Mouse (Mus musculus): ENCODE data around the gene Olfr559.

Gene Olfr559

DNA sequence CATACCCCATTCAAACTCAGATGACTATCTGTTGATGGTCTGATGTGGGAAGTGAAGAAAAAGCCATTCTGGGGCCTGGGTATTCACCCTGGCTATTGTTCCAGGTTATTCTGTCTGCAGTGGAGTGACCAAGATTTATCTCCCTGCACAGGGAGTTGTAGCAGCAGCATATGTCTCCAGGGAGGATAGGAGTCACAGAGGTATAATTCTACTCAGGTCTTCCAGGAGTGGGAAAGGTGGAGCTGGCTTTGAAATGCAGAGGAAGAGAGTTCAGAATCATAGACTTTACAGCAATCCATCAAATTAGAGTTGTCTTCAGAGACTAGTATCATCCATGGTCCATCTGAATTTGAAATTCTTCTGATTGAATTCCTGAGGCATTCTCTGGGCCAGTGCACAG is at the start of gene Olfr559:
Gene Olfr559 (minus strand): TSS at position 101 of the 400 bp plus-strand sequence.
- no peak for DNase-seq (ENCODE audit: low spot score)

GRCm38 (mm10) chr7:102770921-102771320 is 43.6 kb upstream of the Olfr559 start, which contains the start of gene Olfr561:
Gene Olfr561, plus strand, starts transcription at chr7:102771221.
- no peak for DNase-seq (ENCODE audit: low spot score)

DNA sequence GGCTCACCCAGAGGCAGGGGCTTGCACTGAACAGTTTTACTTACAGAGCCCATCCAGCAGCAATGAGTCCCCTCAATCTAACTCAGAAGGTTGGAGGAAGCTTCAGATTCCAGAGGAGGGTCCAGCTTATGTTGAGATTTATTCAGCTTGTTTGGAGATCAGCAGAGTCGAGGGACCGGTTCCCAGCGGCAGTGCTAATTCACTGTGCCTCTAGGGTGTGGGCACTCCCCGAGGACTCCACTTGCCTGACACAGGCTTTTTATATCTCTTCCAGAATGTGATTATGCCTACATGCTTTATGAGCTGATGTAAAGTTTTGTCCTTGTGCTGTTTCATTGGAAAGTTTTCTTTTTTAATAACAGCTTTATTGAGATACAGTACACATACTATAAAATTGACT is 32.0 kb upstream of the Olfr559 start, which contains the start of the genes Olfr560 and Olfr78:
Gene Olfr560 (minus strand): TSS at position 101 of the 400 bp plus-strand sequence.
Gene Olfr78 (minus strand): TSS at position 206 of the 400 bp plus-strand sequence.
- no peak for DNase-seq (ENCODE audit: low spot score)

DNA sequence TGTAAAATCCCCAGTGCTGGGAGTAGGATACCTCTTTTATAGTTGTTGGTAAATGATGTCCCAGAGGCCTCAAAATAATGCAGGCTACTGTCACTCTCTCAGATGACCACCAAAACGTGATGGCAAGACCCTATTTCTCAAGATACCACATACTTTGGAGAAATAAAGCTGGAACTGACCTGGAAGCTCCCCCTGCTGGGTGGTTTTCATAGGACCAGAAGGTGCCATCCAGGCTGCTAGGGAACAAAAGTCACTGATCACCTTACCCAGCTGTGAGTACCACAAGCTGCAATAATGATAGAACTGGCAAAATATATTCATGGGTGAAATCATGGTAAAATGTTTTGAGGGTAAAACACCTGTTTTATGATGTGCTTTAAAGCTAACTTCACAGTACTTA is 24.8 kb upstream of the Olfr559 start:
- DNase-seq (ENCODE audit: low spot score), result no peak

DNA sequence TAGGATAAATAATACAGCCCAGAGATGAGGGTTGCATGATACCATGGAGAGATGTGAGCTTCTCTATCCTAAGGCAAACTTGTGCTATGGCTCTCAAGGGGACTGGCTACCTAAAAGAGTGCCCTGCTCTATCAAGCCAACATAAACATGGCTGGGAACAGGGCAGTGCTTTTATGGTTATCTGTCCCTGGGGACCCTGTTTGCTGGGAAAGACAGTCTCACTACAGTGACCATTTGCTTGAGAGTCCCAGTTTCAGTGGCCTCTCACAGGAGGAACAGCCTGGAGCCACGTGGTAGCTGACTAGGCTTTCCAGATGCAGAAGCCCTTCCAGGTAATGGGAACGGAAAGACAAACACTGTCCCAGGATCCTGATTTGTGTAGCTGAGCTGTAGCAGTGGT is 10.4 kb upstream of the Olfr559 start:
- DNase-seq (ENCODE audit: low spot score), result no peak

- DNase-seq (ENCODE audit: low spot score), result no peak
Measured at GRCm38 (mm10) chr7:102733793-102734192, 6.5 kb upstream of the Olfr559 start.

DNA sequence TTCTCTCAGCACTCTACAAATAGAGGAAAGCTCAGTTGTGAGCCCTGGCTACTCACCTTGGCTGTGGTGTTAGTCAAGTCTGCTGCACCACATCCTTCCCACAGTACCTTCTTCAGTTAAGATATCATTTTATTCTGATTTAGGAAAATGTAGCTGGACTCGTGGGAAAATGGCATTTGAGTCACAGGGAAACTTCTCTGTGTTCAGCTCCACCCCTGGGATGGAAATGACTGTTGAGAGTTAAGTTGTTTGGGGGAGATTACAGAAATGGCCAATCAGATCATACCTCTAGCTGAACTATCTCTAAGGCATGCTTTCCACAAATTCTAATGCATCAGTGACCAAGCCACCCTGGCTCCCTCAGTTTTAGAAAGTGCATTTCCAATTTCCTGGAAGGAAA is 8.3 kb downstream of the Olfr559 start, which contains the start of gene Olfr33:
Gene Olfr33 (minus strand): TSS at position 101 of the 400 bp plus-strand sequence.
- no peak for DNase-seq (ENCODE audit: low spot score)

GRCm38 (mm10) chr7:102701915-102702314 is 25.4 kb downstream of the Olfr559 start, which contains the start of gene Olfr558:
Gene Olfr558, plus strand, starts transcription at chr7:102702215.
- no peak for DNase-seq (ENCODE audit: low spot score)

DNA sequence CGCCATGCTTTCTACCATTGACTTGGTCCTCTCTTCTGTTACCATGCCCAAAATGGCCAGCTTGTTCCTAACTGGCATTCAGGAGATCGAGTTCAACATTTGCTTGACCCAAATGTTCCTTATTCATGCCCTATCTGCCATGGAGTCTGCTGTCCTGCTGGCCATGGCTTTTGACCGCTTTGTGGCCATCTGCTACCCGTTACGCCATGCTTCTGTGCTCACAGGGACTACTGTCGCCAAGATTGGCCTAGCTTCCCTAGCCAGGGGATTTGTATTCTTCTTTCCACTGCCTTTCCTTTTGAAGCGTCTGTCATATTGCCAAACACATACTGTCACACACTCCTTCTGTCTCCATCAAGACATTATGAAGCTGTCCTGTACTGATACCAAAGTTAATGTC is 28.8 kb downstream of the Olfr559 start:
- no peak for DNase-seq (ENCODE audit: low spot score)

GRCm38 (mm10) chr7:102695358-102696125 is 31.7 kb downstream of the Olfr559 start, which contains the start of gene Olfr557:
Gene Olfr557, plus strand, starts transcription at chr7:102695910.
- DNase-seq (ENCODE audit: low spot score), result no peak

DNA sequence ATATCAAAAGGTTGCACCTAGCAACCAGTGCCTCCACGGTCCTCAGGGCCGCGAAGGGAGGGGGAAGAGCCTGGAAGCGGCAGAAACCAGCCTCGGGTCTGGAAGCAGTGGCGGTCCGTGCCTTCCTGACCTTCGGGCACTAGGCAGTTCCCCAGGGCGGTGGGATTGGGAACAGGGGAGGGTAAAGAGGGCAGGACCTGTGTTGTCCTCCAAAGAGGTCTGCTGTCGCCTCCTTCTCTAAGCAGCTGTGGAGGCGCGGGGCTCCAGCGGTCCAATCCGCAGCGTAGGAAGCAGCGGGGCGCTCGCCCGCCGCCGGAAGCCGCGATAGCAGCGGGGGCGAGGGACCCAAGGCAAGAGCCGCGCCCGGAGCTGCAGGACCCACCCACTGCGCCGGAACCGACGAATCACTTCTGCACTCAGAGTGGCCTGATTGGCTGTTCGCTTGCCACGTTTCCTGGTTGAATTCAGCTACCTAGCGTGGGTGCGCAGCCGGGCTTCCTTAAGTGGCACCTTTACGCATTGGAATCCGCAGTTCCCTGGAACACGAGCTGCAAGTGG is 40.3 kb downstream of the Olfr559 start, which contains the start of gene Trim68:
Gene Trim68 (minus strand): TSS at position 384 of the 558 bp plus-strand sequence.
- peak; percentile 90 for DNase-seq (ENCODE audit: low spot score)

- no peak for DNase-seq (ENCODE audit: low spot score)
Measured at GRCm38 (mm10) chr7:102681916-102682315, 45.4 kb downstream of the Olfr559 start.

DNA sequence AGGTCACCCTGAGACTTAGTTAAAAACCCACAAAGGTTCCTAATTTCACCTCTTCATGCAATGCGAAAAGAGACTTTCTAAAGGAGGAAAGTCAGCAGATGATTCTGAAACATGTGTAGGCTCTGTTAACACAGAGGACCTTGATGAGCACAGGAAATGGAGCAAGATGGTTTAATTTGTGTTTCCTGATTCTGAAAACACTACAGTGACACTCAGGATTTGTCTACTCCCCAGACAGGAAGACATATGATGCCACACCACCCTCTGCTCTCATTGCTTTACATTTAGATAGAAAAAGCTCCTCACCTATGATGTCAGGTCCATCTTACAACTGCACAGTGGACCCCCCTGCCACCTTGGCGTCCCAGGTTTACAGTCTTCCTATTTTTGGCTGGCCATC is 51.1 kb downstream of the Olfr559 start:
- DNase-seq (ENCODE audit: low spot score), result no peak
